Mouse (Mus musculus): ENCODE data around the gene Dnajc2.
A peak's percentile ranks its signal among the peaks of the same experiment; 100 is the strongest.
"Not testable (repeated sequence)": the region's sequence is repeated elsewhere in the genome, so short reads cannot be mapped to it uniquely, and the experiment has no call there.

Gene Dnajc2

GRCm38 (mm10) chr5:21743606-21744005 lies 41.4 kb downstream of the Dnajc2 start:
- DNase-seq (ENCODE audit: low spot score in 2 of 2), result no peak

- DNase-seq (ENCODE audit: low spot score in 2 of 2), result no peak
Measured at GRCm38 (mm10) chr5:21739881-21740280, 45.2 kb downstream of the Dnajc2 start.

GRCm38 (mm10) chr5:21739120-21739519 lies 45.9 kb downstream of the Dnajc2 start:
- no peak for DNase-seq (ENCODE audit: low spot score in 2 of 2)

- no peak for DNase-seq (ENCODE audit: low spot score in 2 of 2)
Measured at GRCm38 (mm10) chr5:21737620-21738019, 47.4 kb downstream of the Dnajc2 start.

GRCm38 (mm10) chr5:21736956-21737585 lies 48.0 kb downstream of the Dnajc2 start, which contains the start of gene Pmpcb:
Pmpcb (plus strand) TSS chr5:21737141.
- DNase-seq (ENCODE audit: low spot score in 2 of 2), result peak; percentile 87 to 90

- DNase-seq (ENCODE audit: low spot score in 2 of 2), result no peak
Measured at GRCm38 (mm10) chr5:21736046-21736445, 49.0 kb downstream of the Dnajc2 start.

- peak; percentile 53 to 91 for DNase-seq (ENCODE audit: low spot score in 2 of 2)
Measured at GRCm38 (mm10) chr5:21735584-21735983, 49.5 kb downstream of the Dnajc2 start.

- peak in 1 of 2 experiments; percentile 19 for DNase-seq (ENCODE audit: low spot score in 2 of 2)
Measured at GRCm38 (mm10) chr5:21735100-21735499, 50.0 kb downstream of the Dnajc2 start.

GRCm38 (mm10) chr5:21732930-21733329 lies 52.1 kb downstream of the Dnajc2 start:
- DNase-seq (ENCODE audit: low spot score in 2 of 2), result peak in 1 of 2 experiments; percentile 21

- no peak for DNase-seq (ENCODE audit: low spot score in 2 of 2)
Measured at GRCm38 (mm10) chr5:21732177-21732911, 52.7 kb downstream of the Dnajc2 start.

GRCm38 (mm10) chr5:21729107-21729506 lies 55.9 kb downstream of the Dnajc2 start:
- DNase-seq (ENCODE audit: low spot score in 2 of 2), result no peak

- no peak for DNase-seq (ENCODE audit: low spot score in 2 of 2)
Measured at GRCm38 (mm10) chr5:21724872-21725271, 60.2 kb downstream of the Dnajc2 start.

GRCm38 (mm10) chr5:21724427-21724826 lies 60.6 kb downstream of the Dnajc2 start:
- no peak for DNase-seq (ENCODE audit: low spot score in 2 of 2)

GRCm38 (mm10) chr5:21719209-21719608 lies 65.8 kb downstream of the Dnajc2 start:
- DNase-seq (ENCODE audit: low spot score in 2 of 2), result no peak

GRCm38 (mm10) chr5:21718546-21718945 lies 66.5 kb downstream of the Dnajc2 start:
- no peak for DNase-seq (ENCODE audit: low spot score in 2 of 2)

- no peak for DNase-seq (ENCODE audit: low spot score in 2 of 2)
Measured at GRCm38 (mm10) chr5:21717165-21717715, 67.8 kb downstream of the Dnajc2 start.

GRCm38 (mm10) chr5:21714447-21714846 lies 70.6 kb downstream of the Dnajc2 start:
- DNase-seq (ENCODE audit: low spot score in 2 of 2), result no peak

- DNase-seq (ENCODE audit: low spot score in 2 of 2), result no peak
Measured at GRCm38 (mm10) chr5:21712127-21712715, 72.8 kb downstream of the Dnajc2 start.

- DNase-seq (ENCODE audit: low spot score in 2 of 2), result not testable (repeated sequence)
Measured at GRCm38 (mm10) chr5:21708011-21708410, 77.0 kb downstream of the Dnajc2 start.
